Mouse (Mus musculus) embryonic facial prominence, embryonic 10.5 days (tissue): ENCODE measurements around the gene Phka2. TPM values are rescaled to one million over a fixed set of nuclear protein-coding genes. Genes with fewer than 3 reads are reported as not detected.

Experiments
- DNase-seq: peaks from one replicate; pipeline ENCODE4 v3.0.0-alpha.2; 2017; ENCODE audit warnings: low spot score
- H3K27ac ChIP-seq: fragments of 300-500 bp; sonication (generic); replicated peaks from 2 replicates; pipeline ENCODE4 v1.5.1; 2016; ENCODE audit warnings: mild to moderate bottlenecking
- H3K27me3 ChIP-seq: fragments of 300-500 bp; sonication (generic); replicated peaks from 2 replicates; pipeline ENCODE4 v1.6.1; 2016; ENCODE audit warnings: low read depth, mild to moderate bottlenecking; ENCODE audit not compliant: poor library complexity, severe bottlenecking
- H3K36me3 ChIP-seq: fragments of 300-500 bp; sonication (generic); replicated peaks from 2 replicates; pipeline ENCODE4 v1.6.1; 2016; ENCODE audit warnings: mild to moderate bottlenecking, moderate library complexity
- H3K4me1 ChIP-seq: fragments of 300-500 bp; sonication (generic); 2 replicates; pipeline ENCODE4 v1.6.1; 2016
- H3K4me3 ChIP-seq: fragments of 300-500 bp; sonication (generic); 2 replicates; pipeline ENCODE4 v1.5.1; 2016; ENCODE audit warnings: mild to moderate bottlenecking, moderate library complexity
- H3K9me3 ChIP-seq: fragments of 300-500 bp; sonication (generic); 2 replicates; pipeline ENCODE4 v1.6.1; 2016; ENCODE audit warnings: mild to moderate bottlenecking
- WGBS: fragments of 180-500 bp; shearing (Covaris S2); methylation state at CpG from one replicate; pipeline ENCODE4 v1.1.7; 2016; 5-methylcytosine and 5-hydroxymethylcytosine counted together
- polyA plus RNA-seq: library from polyadenylated mRNA; unstranded; fragments of >200 nt; fragmentation: Nextera tagmentation; extraction: Ambion mirVana; gene quantifications from 2 replicates; pipeline ENCODE4 v1.2.1, GENCODE M21; 2016

Gene Phka2
- polyA plus RNA-seq, 1 experiment from 2014 or later: 15.8 TPM

DNA sequence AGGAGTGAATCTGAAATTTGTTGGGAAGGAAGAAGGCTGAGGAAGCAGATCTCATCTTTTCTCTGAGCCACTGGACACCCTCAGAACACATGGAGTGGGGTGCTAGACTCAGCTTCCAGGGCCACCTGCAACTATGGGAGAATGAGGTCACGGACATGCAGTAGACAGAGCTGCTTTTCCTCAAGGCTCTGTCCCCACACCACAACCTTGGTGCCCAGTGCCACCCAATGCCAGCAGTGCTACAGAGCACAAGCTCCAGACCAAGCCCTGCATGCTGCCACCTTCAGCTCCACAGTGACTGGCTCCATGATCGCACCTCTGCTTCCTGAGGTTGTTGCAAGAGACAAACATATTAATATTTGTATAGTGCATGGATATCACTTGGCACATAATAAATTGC, 101.3 kb downstream of the Phka2 start:
- no peaks in the 10 kb centered on the region for H3K36me3 ChIP-seq
- H3K9me3 ChIP-seq: no peaks in the 10 kb centered on the region
- no peak for DNase-seq
- peaks cover 90% of the 10 kb centered on the region for H3K27me3 ChIP-seq
- H3K4me1 ChIP-seq: peaks cover 18% of the 10 kb centered on the region
- no peak overlapping the region for H3K27ac ChIP-seq
- H3K4me3 ChIP-seq: no peak overlapping the region
- WGBS: 90% methylated on average over 2 of the region's 2 CpGs

DNA sequence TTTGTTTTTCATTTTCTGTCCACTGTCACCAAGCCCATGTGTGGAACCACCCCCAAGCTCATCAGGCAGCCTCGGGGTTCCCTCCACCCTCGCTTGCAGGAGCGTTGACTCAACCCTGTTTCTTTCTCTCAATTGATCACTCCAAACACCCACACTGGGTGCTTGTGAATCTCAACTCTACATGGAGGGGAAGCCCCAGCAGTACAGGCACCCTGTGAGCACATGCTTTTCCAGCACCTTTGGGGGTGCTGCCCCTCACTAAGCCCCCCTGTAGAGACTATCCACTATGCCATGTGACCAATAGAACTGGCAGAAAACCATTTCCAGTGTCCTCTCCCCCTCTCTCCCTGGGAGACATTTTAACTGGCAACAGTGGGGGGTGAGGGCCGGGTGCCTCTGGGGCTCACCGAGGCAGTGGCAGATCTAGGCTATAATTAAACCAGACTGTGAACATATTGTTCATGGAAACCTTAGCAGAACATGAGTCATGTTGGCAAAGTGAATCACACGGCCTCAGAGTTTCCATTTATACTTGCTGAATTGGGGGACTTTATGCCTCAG, 102.1 kb downstream of the Phka2 start:
- Histone ChIP-seq H3K4me3 (no peak overlapping the region), H3K9me3 (no peaks in the 10 kb centered on the region), H3K36me3 (no peaks in the 10 kb centered on the region), H3K4me1 (peaks cover 11% of the 10 kb centered on the region), H3K27ac (no peak overlapping the region), H3K27me3 (peaks cover 83% of the 10 kb centered on the region)
- 43% methylated on average over 6 of the region's 6 CpGs for WGBS
- no peak for DNase-seq

DNA sequence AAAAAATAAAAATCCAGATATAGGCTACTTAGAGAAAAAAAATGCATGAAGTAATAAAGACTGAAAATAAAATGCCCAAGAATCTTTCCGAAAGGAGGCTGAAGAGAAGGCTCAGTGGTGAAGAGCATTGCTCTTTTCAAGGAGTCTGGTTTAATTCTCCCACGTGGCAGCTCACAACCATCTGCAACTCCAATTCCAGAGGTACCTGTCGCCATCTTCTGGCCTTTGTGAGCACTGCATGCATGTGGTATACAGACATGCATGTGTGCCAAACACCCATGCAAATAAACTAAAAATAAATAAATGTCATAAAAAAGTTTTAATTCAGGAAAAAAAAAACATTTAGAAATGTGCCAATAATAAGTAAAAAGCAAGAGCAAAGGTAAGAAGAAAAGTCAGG, 107.9 kb downstream of the Phka2 start:
- WGBS: 41% methylated on average over 3 of the region's 3 CpGs
- H3K27me3 ChIP-seq: peaks cover 69% of the 10 kb centered on the region
- peak; percentile 50 for DNase-seq

DNA sequence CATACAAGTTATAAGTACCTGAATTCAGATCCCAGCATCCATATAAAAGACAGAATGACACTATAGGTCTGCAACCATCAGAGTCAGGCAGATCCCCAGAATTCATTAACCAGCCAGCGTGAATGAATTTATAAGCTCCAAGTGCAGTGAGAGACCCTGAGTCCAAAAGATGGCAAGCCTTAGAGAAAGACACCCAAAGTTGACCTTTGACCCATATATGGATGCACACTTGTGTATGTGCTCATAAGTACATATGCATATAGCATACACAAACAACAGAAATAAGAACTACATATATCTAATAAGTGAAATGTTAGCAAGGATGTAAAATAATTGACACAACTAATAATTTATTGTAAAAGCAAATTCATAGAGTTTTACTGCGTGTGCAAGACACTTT, 108.5 kb downstream of the Phka2 start:
- Histone ChIP-seq H3K9me3 (no peaks in the 10 kb centered on the region), H3K4me1 (no peaks in the 10 kb centered on the region), H3K4me3 (no peak overlapping the region), H3K27ac (no peak overlapping the region), H3K36me3 (no peaks in the 10 kb centered on the region), H3K27me3 (peaks cover 66% of the 10 kb centered on the region)
- DNase-seq: no peak
- 84% methylated on average over 2 of the region's 2 CpGs for WGBS

More for the DNA sequence above, 107.9 kb downstream of the Phka2 start:
- Histone ChIP-seq H3K9me3 (no peaks in the 10 kb centered on the region), H3K4me3 (no peak overlapping the region), H3K36me3 (no peaks in the 10 kb centered on the region), H3K4me1 (no peaks in the 10 kb centered on the region), H3K27ac (no peak overlapping the region)

DNA sequence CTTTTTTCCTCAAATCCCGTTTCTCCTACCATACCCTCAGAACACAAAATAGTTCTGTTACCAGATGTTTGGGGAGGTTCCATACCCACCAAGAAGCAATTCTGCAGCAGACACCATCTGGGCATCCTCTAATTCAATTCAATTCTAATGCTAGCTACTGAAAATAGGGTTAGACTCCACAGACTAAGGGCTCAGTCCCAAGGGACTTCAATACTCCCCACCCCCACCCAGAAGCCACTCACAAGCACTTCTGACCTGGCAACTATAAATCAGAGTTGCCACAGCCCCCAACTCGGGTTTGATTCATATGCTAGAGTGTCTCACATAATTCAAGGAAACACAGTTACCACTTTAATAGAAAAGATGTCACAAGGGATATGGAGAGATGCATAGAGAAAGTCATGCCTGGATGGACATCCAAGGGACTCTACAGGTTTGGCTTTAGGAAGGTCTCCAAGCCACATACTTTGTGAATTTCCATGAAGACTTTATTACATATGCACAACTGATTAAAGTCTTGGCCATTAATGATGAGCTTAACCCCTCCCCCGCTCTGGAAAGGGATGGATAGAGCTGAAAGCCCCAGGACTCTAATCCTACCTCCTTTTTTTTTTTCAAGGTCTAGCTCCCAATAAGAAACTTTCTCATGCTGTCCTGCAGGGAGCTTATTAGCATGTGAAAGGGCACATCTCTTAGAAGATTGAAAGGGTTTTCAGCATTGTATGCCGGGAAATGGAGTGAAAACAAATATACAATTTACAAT, 109.1 kb downstream of the Phka2 start:
- Histone ChIP-seq H3K4me1 (no peaks in the 10 kb centered on the region), H3K27ac (no peak overlapping the region), H3K4me3 (no peak overlapping the region), H3K9me3 (no peaks in the 10 kb centered on the region), H3K36me3 (no peaks in the 10 kb centered on the region), H3K27me3 (peaks cover 61% of the 10 kb centered on the region)
- 34% methylated on average over 4 of the region's 4 CpGs for WGBS
- DNase-seq: no peak

Other genes starting within 250 kb of the Phka2 start
- gene Adgrg2, start 111.5 kb upstream of the Phka2 start, polyA plus RNA-seq: 0.48 and 0.57 TPM in 2 replicates
- gene Ppef1, start 233.6 kb downstream of the Phka2 start, polyA plus RNA-seq: not detected in 2 replicates